Mouse (Mus musculus): ENCODE data around the gene Gm4985.
"Not testable (repeated sequence)": the region's sequence is repeated elsewhere in the genome, so short reads cannot be mapped to it uniquely, and the experiment has no call there.

The Gm4985 gene

DNA sequence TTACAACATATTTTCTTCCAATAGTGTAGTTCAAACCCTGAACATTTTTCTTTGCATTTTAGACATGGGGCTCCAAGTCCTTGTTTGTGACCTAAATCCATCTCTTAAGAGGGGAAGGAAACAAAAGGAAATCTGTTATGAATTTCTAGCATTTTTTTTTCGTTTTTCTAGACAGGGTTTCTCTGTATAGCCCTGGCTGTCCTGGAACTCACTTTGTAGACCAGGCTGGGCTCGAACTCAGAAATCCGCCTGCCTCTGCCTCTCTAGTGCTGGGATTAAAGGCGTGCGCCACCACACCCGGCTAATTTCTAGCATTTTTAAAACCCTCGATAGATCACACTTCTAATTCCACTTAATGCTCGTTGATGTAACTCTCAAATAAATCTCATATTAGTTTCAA, at the start of gene Gm4985:
Gm4985 (minus strand) TSS at position 101 of the 400 bp plus-strand sequence.
- DNase-seq (ENCODE audit: low spot score in 2 of 2): not testable (repeated sequence)

DNA sequence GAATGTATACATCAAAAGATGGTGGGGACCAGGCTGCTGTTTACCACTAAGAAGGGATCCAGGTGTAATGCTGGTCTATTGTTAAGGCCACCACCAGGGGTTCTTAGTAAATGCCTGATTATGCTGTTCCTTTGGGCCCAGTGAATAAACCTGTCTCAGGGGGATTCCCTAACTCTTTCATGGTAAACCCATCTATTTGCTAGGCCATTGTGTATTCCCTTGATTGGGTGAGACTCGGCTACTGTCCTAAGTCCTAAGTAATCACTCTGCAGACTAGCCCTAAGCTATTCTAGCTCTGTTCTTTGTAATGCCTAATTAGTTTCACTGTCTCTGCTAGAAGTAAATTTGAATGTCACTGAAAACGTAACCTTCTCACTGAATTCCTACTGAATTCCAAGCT, 4.6 kb downstream of the Gm4985 start:
- DNase-seq (ENCODE audit: low spot score in 2 of 2): no peak
